Mouse (Mus musculus) thymus, postnatal 36 days (tissue): ENCODE measurements around the gene Chuk.

Experiments
- DNase-seq, 2 experiments: peaks; one replicate each; pipeline ENCODE4 v3.0.0; 2022; ENCODE audit warnings: mixed read lengths in 2 of 2

The Chuk gene

GRCm38 (mm10) chr19:44104393-44104792 is 2.9 kb downstream of the Chuk start:
- no peak for DNase-seq

GRCm38 (mm10) chr19:44103001-44103400 is 4.3 kb downstream of the Chuk start:
- no peak for DNase-seq

DNA sequence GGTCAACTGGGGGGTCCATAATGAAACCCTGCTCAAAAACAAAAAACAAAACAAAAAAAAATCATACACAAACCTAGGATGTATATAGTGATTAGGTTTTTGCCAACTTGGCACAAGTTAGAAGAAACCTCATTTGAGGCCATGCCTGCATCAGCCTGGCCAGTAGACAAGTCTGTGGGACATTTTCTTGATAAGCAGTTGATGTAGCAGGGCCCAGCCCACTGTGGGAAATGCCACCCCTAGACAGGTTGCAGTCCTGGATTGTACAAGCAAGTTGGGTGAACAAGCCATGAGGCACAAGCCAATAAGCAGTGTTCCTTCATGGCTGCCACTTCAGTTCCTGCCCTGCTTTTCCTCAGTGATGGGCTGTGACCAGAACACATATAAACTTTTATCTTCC is 6.4 kb downstream of the Chuk start:
- no peak for DNase-seq

DNA sequence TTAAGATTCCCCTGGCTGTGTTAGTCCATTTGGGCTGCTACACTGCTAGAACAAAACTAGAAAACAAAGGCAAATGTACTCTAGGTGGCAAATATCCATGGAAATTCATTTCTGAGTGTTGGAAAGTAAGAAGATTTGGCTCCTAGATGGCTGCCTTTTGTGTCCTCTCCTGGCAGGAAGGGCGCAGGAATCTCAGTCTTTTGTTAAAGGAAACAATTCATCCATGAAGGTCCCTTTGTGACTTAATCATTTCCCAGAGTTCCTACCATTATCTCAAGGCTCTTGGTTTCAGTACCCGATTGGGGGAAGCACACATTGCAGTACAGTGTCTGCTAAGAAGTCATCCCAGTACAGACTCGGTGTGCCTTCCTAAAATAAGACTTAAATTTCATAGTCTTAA is 21.0 kb downstream of the Chuk start:
- DNase-seq, result no peak

DNA sequence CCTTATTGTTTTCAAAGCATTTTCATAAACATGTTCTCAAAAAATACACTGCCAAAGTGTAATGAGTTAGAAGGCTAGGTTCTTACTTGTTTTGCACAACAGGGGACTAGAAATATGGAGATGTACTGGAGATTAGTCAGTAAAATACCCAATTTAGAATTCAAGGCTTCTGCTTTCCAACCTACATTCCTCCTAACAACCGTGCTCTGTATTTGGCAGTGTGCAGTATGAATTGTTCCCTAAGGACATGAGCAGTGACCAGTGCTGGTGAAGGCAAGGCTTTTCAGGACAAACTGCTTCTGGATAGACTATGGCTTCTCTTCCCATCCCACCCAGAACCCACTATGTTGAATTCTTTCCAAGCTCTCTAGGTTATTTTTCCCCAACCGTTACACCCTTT is 26.4 kb downstream of the Chuk start:
- no peak for DNase-seq

- DNase-seq, result no peak
Observed at GRCm38 (mm10) chr19:44080023-44080422, 27.3 kb downstream of the Chuk start.

DNA sequence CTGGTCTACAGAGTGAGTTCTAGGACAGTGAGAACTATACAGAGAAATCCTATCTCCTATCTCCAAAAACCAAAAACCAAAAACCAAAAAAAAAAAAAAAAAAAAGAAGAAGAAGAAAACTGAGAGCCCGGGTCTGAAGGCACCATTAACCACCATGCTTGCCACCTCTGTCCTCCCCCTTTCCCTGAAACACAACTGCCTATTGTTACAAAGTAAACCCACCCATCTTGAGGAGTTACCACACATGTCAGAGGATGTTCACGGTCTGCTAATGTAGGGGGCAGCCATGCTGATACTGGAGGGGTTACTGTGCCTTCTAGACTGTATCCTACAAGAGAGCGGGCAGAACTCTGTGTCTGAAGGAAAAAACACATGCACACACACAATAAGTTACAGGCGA is 30.3 kb downstream of the Chuk start:
- DNase-seq, result no peak

DNA sequence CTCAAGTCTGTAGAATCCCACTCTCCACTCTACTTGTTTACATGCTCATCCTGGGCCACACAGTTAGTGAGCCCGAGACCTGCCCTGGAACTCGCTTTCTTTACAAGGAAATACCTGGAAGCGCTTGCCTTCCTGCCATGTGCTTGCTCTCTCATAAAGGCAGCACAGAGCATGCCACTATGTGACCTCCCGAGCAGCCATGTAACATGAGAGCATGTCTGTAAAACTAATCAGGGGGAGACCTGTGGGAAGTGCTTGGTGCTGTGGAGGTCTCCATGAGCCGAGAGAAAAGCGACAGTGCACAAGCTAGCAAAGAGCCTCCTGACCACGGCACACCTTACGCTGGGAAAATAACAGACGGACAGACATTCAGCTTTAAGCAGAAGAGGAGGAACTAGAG is 30.8 kb downstream of the Chuk start:
- no peak for DNase-seq

DNA sequence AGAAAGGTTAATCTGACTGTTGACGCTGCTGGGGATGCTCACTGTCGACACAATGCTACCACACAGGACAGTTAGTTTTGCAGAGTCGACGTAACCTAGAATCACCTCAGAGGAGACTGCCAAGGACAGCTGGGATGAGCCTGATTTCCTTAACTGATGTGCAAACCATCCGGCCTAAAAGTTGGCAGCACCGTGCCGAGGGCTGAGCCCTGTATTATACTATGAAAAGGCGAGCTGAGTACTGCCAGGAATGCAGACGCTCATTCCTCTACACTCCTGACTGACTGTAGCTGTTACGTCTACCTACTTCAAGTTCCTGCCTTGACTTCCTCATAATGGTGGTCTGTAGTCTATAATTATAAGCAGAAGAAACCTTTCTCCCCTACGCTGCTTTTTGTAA is 32.3 kb downstream of the Chuk start:
- no peak for DNase-seq

DNA sequence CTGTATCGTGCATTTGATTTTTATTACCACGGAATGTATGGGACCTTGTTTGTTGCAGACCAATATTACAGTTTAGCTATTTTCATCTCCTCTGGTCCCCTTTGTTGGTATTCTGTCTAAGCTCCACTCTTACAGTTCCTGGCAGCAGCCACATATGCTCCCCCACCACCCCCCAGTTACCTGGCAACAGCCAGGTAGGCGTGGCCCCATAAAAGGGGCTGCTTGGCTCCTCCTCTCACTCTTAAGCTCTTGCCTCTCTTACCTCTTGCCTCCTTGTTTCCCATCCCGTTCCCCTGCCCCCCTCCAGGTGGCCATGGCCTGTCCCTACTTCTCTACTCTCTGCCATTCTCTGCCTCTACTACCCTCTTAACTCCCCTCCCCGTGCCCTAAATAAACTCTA is 36.1 kb downstream of the Chuk start:
- DNase-seq, result peak; percentile 3 to 9

GRCm38 (mm10) chr19:44069914-44070232 is 37.4 kb downstream of the Chuk start:
- DNase-seq, result no peak

GRCm38 (mm10) chr19:44069121-44069913 is 38.0 kb downstream of the Chuk start, which contains the start of gene Erlin1:
Gene Erlin1 (minus strand): TSS chr19:44069785.
- DNase-seq, result peak; percentile 88 to 90

DNA sequence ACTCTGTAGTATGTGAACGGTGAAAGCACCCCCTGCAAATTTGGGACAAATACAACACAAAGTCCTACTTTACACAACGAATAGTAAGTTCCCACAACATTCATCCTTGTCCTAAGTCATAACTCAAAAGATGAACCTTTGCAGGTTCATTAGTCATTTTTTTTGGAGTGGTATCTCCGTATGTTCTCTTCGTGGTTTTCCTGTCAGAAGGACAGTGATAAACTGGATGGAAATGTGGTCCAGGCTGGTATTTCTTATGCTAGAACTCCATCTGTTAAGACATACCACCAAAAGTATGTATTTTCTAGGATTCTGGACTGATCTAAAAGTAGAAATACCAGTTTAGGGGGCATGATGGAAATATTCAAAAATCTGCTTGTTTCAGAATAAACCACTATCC is 39.0 kb downstream of the Chuk start:
- no peak for DNase-seq

- DNase-seq, result no peak
Observed at GRCm38 (mm10) chr19:44067323-44068049, 39.8 kb downstream of the Chuk start.

- DNase-seq, result no peak
Observed at GRCm38 (mm10) chr19:44064734-44065133, 42.5 kb downstream of the Chuk start.

GRCm38 (mm10) chr19:44063773-44064172 is 43.5 kb downstream of the Chuk start:
- DNase-seq, result no peak

GRCm38 (mm10) chr19:44060226-44060625 is 47.1 kb downstream of the Chuk start:
- no peak for DNase-seq

DNA sequence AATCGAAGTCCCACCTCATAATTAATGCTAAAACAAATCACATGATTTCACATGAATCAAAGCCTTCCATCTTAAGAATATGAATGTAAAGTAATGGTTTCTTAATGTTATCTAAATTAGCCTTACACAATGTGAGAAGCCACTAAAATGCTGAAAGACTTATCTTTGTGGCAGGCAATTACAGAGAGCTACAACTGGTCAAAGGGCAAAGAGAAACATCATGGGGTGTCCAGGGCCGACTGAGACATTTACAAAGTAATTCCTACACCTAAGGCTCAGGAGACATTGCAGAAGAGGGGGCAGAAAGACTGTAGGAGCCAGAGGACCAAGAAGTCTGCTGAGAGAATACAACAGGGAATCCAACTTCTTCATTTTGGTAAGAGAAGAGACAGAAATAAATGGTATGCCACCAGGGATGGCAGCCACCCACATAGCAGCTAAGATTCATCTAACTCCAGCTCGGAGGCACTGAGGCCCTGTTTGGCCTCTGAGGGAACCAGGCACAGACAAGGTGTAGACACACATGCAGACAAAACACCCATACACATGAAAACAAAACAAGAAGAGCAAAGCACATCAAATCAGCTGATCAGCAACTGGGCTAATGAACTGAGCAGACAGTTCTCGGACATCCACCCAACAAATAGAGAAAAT is 52.0 kb downstream of the Chuk start:
- no peak for DNase-seq

DNA sequence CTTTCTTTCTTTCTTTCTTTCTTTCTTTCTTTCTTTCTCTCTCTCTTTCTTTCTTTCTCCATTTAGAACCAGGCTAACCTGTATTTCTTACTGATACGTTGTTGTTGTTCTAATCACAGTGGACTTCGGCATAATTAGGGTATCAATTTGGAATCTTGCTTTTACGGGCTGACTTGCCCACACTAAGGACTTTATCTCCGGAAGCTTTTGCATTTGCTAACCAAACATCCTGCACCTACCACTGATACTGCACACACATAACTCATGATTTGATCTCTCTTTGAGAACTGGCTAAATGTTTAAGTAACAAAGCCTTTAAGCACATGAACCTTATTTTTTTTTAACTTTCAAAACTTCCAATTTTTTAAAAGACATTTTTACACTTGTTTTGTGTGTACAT is 56.9 kb downstream of the Chuk start:
- DNase-seq, result no peak

DNA sequence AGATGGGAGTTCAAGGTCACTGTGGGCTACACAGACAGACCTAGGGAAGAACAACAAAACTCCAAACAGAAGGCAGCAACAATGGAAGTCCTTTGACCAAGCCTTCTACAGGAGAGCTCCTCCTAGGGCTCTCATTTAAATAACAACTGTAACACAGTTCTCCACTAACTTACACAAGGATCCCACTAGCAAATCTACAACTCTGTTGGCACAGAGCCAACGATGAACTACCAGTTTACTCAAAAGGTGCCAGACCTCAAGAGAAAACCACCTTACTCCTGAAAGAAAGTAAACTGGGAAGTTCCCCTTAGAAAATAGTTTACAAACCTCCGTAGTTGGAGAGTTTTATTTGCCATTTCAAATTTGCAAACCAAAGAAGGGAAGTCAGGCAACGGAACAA is 58.0 kb downstream of the Chuk start:
- DNase-seq, result no peak

DNA sequence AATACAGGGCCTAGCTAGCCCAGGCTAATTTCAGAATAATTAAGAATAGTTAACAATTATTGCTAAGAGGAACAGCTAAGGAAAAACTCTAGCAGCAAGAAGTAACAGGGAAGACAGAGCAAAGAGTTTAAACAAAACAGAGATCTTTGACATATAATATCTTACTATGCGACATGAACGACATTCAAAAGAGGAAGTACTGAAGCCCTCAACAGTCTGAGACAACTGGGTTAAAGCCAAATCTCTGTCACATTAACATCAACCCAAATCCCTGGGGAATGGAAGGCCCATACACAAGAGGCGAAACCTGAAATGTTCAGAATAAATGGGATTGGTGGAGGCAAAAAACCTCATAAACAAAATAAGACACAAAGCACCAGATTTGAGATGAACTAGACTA is 61.4 kb downstream of the Chuk start:
- no peak for DNase-seq

- no peak for DNase-seq
Observed at GRCm38 (mm10) chr19:44042121-44042520, 65.2 kb downstream of the Chuk start.

DNA sequence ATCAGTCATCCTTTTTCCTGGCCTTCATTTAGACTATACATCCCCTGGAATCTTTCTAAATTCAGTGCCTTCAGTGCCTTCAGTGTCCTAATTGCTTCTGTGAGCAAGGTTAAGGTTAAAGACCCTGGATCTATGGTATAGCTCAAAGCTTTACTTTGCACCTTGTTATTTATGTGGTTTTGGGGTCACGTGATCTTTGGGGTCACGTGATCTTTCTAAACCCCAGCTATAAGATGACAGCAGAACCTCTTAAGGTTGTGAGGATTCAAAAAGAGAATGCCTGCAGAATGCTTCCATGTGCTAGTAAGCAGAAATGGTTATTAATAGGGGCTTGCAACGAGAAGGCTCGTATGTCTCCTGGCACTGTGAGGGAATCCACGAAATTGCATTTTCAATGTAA is 73.9 kb downstream of the Chuk start:
- DNase-seq, result no peak
